Mouse (Mus musculus) thymus, adult 2 months (tissue): ENCODE measurements around the gene Gm49405.

Experiments used
- CTCF ChIP-seq: fragments of 200-500 bp; IDR thresholded peaks from 2 replicates; pipeline ENCODE4 v1.5.1; 2012; ENCODE audit warnings: mild to moderate bottlenecking, control low read depth, low read length, moderate library complexity, borderline replicate concordance; ENCODE audit not compliant: control insufficient read depth, poor library complexity, insufficient read depth; ENCODE audit errors: extremely low read depth
- POLR2A ChIP-seq: fragments of 200-500 bp; IDR thresholded peaks from 2 replicates; pipeline ENCODE4 v1.6.1; 2012; ENCODE audit warnings: mild to moderate bottlenecking, low read length, control low read depth, moderate library complexity; ENCODE audit not compliant: control insufficient read depth, poor library complexity, insufficient read depth; ENCODE audit errors: extremely low read depth

GRCm38 (mm10) chr19:4023185-4023584 lies 22.8 kb downstream of the Gm49405 start:
- no peak for TF ChIP-seq CTCF
- TF ChIP-seq POLR2A: no peak
